Mouse (Mus musculus) A20 (cell line): ENCODE results near the gene Six4.
"Not testable (repeated sequence)": the region's sequence is repeated elsewhere in the genome, so short reads cannot be mapped to it uniquely, and the experiment has no call there.

Experiments
- DNase-seq: peaks from one replicate; pipeline ENCODE4 v3.0.0-alpha.2; 2011; ENCODE audit warnings: low read depth, low spot score

The Six4 gene

DNA sequence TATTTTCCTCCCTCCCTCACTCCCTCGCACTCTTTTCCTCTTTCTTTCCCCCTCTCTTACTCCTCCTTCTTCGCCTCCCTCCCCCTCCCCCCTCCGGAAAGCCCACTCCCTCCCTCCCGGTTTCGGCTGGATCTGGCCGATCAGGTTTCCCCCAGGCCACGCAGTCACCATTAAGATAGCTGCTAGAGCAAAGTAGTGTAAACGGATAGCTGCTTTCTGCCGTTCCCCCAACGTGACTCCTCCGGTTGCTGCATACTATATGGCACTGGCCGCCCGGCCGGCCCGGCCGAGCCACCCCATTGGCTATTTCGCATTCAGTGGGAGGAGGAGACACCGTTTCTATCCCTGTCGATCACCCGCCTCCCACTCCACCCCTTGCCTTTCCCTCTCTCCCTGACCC is at the start of gene Six4:
Gene Six4, minus strand, starts transcription at position 261 of the 400 bp plus-strand sequence.
- no peak for DNase-seq

DNA sequence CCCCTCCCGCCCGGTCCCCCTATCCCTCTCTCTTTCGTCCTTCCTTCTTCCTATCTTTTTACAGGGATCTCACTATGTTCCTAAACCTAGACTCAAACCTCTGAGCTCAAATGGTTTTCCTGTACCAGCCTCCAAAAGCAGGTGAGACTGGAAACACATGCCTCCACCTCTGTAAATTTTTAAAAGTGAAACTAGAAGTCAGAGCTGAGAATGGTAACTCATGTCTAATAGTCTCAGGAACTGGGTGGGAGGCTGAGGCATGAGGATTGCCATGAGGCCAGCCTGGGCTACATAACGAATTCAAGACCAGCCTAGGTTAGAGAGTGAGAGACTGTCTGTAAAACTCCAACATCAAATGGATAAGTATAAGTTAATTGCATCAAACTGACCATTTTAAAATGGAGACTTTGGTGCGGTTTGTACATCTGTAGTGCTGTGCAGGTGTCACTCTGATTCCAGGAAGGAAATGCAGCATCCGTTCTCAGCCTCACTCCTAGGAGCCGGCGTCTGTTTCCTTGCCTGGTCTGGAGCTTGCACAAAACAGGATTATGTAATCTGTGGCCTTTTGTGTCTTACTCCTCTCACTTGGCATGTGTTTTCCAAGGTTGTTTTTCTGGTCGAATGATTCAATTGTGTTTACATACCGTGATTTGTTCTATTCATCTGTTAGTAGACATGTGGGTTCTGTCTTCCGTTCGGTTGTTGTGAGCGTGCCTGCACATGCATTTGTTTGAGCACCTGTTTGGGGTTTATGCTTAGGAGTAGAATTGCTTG is 49.3 kb upstream of the Six4 start:
- DNase-seq = no peak

DNA sequence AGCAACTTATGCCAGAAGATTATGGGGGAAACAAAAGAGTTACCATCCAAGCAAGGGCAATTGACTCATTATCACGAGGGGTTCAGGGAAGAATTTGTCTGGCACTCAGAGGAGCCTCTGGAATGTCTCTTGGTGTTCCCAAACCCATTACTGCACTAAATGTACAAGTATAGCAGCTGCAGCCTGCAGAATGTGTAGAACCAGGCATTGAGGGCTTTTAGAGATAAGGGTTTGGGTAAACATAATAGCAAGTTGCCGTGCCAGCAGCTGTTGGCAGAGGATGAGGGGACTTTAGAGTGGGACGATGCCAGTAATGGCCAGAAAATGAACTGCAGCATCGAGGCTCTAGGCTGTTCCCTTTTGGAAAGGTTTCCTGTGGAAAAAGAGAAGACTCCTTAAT is 47.1 kb upstream of the Six4 start:
- DNase-seq = no peak

- DNase-seq = no peak
These were observed 40.9 kb upstream of the Six4 start for GRCm38 (mm10) chr12:73154150-73154549.

- DNase-seq = not testable (repeated sequence)
These were observed 37.8 kb upstream of the Six4 start for GRCm38 (mm10) chr12:73151038-73151437.

GRCm38 (mm10) chr12:73147236-73147635 is 34.0 kb upstream of the Six4 start:
- DNase-seq = no peak

DNA sequence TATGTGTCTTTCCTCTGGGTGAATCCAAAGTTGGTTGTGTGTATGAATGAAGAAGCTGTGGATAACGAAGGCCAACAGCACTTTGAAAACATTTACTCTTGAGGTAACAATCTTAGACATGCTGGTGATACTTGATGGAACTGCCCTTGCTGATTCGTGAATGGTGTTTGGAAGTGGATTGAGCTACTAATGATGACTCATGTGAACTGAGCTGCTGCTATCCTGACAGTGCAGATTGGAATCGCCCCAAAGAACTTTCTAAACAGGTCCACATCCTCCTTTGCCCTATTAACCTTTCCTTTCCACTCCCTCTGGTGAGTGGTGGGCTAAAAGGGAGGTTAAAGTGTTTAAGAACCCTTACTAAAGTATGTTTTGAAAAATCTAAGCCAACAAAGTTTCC is 27.5 kb upstream of the Six4 start:
- DNase-seq = no peak

- no peak for DNase-seq
These were observed 12.0 kb upstream of the Six4 start for GRCm38 (mm10) chr12:73125250-73125649.

DNA sequence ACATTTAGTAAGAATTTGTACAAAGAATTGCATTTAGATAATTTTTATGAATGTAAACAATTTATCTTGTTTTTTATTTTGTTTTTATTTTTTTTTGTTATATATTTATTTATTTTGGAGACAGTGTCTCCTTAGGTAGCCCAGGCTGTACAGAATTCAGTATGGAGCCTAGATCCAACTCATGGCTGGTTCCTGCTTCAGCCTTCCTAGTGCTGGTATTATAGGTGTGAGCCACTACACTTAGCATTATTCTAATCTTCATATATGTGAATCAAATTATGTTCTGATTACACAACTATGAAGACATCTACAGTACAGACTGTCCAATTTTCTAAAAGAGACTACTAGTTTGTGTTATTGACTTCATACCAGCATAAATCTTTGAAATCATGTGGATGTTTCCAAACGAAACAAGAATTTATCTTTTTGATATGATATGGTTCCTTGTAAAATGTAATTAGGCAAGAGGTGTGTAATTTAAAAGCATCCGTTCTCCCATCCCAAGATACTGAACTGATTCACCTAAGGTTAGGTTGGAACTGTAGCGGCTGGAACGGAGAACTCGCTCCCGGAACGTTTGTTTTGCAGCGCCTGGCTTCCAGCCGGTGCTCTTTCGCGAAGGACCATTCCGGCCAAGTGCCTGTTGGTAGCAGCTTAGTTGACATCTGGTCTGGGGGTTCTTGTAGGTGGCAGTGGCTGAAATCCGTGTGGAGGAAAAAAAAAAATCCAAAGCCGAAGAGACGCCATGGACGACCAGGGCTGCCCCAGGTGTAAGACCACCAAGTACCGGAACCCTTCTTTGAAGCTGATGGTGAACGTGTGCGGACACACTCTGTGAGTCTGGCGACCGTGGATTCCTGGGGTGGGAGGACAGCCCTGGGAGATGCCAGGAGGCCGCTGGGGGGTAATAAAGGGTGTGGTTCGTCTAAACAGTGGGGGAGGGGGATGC is 10.1 kb upstream of the Six4 start, which contains the start of gene Mnat1:
Gene Mnat1, plus strand, starts transcription at position 625 of the 949 bp plus-strand sequence.
- peak; percentile 91 for DNase-seq

DNA sequence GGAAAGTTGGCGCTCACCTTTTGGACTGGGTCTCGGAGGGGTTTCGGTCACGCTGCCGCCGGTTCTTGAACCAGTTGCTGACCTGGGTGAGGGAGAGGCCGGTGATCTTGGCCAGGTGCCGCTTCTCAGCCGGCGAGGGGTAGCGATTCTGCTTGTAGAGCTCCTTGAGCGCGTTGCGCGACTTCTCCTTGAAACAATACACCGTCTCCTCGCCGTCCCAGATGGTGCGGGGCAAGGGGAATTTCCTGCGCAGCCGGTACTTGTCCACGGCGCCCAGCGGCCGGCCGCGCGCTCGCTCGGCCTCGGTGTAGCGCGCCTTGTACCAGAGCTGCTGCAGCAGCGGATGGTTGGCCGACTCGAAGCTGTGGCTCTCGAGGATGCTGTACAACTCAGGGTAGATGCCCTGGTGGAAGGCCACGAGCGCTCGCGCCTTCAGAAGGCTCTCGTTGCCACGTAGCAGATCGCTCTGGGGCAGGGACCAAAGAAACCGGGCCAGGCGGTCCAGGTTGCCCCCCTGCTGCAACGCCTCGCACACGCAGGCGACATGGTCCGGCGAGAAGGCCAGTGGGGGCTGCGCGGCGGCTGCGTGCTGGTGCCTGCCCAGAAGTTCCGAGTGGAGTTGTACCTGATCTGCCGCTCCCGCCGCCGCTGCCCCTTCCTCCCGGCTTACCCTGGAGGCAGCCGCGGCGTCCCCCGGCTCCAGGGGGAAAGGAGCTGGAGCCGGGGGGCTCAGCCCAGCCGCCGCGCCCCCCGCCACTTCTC is 749 bp downstream of the Six4 start:
- DNase-seq = no peak

GRCm38 (mm10) chr12:73111561-73112325 is 1.5 kb downstream of the Six4 start:
- no peak for DNase-seq

GRCm38 (mm10) chr12:73110431-73111111 is 2.7 kb downstream of the Six4 start:
- no peak for DNase-seq

DNA sequence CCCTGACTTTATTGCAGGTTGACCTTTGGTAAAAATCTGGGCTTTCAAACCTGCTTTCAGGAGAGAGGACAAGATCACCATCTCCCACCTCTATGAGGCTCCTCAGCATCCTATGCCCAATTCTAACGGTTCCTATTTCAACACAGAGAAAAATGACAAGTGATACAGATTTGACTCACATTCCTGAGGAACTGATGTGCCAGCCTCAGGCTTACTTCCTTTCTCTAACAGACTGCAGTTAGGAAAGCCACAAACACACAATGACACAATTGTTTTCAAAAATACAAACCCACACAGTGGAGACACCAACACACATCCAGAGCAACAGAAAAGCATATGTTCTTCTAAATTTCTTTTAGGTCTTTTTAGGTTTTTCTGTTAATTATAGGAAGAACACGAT is 5.4 kb downstream of the Six4 start:
- no peak for DNase-seq

DNA sequence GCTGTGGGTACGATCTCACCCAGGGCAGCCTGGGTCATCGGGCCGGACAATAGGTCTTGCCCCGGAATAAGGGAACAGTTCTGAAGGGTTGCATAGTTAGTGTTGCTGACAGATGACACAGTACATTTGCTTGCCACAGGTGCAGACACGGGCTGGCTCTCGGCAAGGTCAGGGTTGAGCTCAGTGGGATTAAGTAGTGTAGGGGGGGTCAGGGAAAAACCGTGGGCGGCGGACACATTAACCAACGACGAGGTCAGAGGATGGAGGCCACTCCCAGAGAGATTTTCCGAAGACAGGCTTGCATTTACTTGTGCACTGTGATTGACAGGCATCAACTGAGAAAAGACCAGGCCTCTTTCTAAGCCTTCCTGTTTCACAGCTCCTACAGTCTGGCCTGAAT is 9.5 kb downstream of the Six4 start:
- no peak for DNase-seq

DNA sequence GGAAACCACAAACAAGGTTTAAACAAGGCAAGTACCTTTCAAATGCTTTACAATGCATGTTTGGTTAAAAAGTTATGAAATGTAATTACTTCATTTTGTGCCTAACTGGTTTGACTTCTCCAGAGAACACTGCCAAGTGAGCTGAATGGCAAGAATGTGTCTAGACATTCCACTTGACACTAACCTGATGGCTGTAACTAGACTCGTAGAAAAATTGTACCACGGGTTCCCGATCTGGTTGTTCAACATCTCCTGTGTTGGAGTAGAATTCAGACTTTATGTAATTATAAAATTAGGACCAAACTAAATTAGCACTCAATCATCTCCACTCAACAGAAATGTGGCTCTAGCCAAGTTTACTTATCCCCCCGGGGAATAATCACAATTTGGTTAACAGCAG is 14.7 kb downstream of the Six4 start:
- DNase-seq = no peak

GRCm38 (mm10) chr12:73096177-73096576 is 17.1 kb downstream of the Six4 start:
- not testable (repeated sequence) for DNase-seq

DNA sequence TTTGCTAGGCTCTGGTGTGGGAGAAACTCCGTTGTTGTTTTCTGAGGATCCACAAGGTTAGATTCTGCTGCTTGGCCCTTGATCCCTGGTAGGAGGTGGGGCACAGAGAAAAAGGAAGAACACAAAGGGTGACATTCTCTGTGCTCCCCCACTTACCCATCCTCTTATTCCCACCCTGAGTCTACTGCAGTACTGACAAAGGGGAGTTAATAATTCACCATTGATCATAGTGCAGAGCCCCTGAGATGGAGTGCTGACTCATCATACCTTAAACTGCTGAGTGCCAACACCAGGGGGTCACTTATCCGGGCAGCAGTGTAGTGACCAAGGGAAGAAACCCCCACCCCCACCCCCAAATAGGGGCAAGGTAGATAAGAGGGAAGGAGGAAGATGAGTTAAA is 18.7 kb downstream of the Six4 start:
- DNase-seq = no peak

DNA sequence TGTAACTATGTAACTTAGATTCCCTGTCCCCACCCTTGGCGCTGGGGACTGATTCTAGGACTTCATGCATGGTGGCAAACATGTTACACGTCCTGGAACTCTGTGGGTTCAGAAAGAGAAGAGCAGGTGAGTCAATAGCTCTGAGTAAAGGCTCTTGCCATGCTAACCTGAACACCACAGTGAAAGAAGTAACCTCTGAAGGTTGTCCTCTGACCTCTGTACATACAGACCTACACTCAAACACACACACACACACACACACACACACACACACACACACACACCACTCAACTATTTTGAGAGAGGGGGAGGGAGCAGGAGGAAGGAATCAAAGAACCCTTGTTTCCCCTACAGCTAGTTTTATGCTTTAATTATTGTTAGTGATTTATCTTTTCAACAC is 19.1 kb downstream of the Six4 start:
- no peak for DNase-seq

DNA sequence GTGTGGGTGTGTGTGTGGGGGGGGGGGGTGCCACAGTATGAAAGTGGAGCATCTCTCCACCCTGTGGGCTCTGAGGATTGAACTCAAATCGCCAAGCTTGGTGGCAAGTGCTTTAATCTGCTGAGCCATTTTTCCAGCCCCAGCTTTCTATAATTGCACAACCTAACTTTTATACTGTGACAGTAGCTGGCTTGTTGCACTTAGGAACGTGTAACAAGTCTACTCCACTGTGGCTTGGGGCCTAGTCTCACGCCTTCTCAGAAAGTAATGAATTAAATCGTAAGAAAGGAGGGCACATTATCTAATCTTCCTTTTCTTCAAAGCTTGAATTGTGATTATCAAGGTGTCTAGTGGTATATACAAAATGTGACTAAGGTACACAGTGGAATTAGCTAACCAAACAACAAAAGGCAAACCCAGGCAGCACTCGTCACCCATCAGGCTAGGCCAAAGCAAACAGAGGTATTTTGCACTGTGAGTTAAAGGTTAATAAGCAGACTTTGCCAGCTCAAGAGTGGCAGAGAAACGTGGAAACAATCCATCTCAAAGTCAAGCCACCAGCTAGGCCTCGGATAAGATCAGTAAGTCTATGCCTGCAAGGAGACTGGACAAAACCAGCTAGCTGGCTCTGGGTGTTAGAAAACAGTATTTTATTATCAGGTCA is 22.5 kb downstream of the Six4 start:
- DNase-seq = no peak

GRCm38 (mm10) chr12:73088911-73089310 is 24.3 kb downstream of the Six4 start:
- DNase-seq = peak; percentile 67
